Mouse (Mus musculus) spleen, postnatal 4 days (tissue): Measurements from ENCODE around the gene Dydc2.

Experiments used
- DNase-seq, 2 experiments: peaks; one replicate each; pipeline ENCODE4 v3.0.0; 2022; ENCODE audit warnings: low spot score in 2 of 2

Gene Dydc2

DNA sequence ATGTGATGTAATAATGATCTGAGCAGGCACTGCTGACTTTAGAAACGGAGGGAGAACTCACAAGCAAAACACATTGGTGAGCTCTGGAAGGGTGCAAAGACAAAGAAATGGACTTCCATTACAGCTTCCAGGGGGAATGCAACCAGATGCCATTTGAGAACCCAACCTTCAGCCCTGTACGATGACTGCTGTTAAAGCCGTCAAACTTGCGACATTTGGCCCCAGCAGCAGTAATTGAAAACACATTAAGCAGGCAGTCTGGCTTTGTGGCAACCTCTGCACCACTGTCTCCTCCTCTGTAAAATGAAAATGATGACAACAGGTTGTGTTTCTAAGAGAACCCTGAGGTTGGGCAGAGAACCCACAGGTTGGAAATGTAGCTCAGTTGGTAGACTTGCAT lies 68.2 kb downstream of the Dydc2 start:
- no peak for DNase-seq

DNA sequence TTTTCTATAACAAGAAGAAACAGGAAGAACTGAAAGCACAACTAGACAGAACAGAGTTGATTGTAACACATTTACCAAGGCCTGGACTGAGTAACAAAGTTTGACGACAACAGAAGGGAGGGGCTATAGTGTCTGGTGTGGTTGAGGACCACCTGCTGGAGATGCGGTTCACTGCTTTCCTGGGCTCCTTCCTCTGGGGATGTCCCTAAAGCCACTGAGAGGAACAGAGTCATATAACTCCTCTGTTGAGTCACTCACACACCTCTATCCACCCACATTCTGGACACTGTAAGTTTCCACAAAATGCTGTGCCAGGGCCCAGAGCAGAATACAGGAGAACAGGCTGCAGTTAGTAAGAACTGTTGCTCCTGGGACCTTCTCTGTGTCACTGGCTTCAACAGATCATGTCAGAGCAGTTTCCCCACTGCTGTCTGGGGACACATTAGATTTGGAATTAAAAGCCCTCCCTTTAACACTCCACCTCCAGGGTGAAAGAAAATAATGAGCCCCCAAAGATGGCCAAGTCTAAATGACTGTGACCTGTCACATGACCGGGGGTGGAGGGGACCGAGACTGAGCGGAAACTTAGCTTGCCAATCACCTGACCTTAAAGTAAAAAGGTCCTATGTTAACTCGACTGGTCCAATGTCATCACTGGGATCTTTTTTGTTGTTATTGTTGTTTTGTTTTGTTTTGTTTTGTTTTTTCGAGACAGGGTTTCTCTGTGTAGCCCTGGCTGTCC lies 68.9 kb downstream of the Dydc2 start:
- peak in 1 of 2 experiments; percentile 48 for DNase-seq
